Mouse (Mus musculus) limb, embryonic 11.5 days (tissue): ENCODE measurements at regions not wholly inside any gene's neighbourhood (a gene's known extent, or its start where the extent isn't known, plus 50 kb on each side); places are given as distances from the start of the nearest gene placed in this dataset.
"Not testable (repeated sequence)": the region's sequence is repeated elsewhere in the genome, so short reads cannot be mapped to it uniquely, and the experiment has no call there.

Source experiments
- ATAC-seq: fragments of 200-750 bp; cut with Nextera tagmentation; 2 replicates; pipeline ENCODE4 v1.8.0; 2017; ENCODE audit warnings: low read depth; ENCODE audit not compliant: insufficient number of reproducible peaks, low FRiP score, low TSS enrichment
- DNase-seq: peaks from one replicate; pipeline ENCODE4 v3.0.0-alpha.2; 2015; ENCODE audit warnings: low spot score
- H3K27ac ChIP-seq: fragments of 300-500 bp; sonication (generic); replicated peaks from 2 replicates; pipeline ENCODE4 v1.5.1; 2014; ENCODE audit warnings: low read depth, mild to moderate bottlenecking, low read length
- H3K27me3 ChIP-seq: fragments of 300-500 bp; sonication (generic); 2 replicates; pipeline ENCODE4 v1.6.1; 2014; ENCODE audit warnings: mild to moderate bottlenecking, low read length, mixed read lengths; ENCODE audit not compliant: control insufficient read depth, insufficient read depth
- H3K36me3 ChIP-seq: fragments of 300-500 bp; sonication (generic); 2 replicates; pipeline ENCODE4 v1.6.1; 2014; ENCODE audit warnings: mild to moderate bottlenecking, low read length, moderate library complexity, mixed read lengths; ENCODE audit not compliant: control insufficient read depth, insufficient read depth
- H3K4me1 ChIP-seq: fragments of 300-500 bp; sonication (generic); 2 replicates; pipeline ENCODE4 v1.6.1; 2014; ENCODE audit warnings: low read length, mixed read lengths; ENCODE audit not compliant: control insufficient read depth, insufficient read depth
- H3K4me2 ChIP-seq: fragments of 300-500 bp; sonication (generic); 2 replicates; pipeline ENCODE4 v1.6.1; 2014; ENCODE audit warnings: low read depth, mild to moderate bottlenecking, moderate library complexity; ENCODE audit not compliant: severe bottlenecking
- H3K4me3 ChIP-seq: fragments of 300-500 bp; sonication (generic); 2 replicates; pipeline ENCODE4 v1.5.1; 2014; ENCODE audit warnings: low read depth, low read length
- H3K9ac ChIP-seq: fragments of 300-500 bp; sonication (generic); 2 replicates; pipeline ENCODE4 v1.6.1; 2014; ENCODE audit warnings: mild to moderate bottlenecking, low read length
- H3K9me3 ChIP-seq: fragments of 300-500 bp; sonication (generic); 2 replicates; pipeline ENCODE4 v1.6.1; 2016; ENCODE audit warnings: low read length; ENCODE audit not compliant: control insufficient read depth
- WGBS: fragments of 180-500 bp; shearing (Covaris S2); extraction: QIAGEN DNeasy Blood & Tissue Kit; methylation state at CpG from one replicate; pipeline ENCODE4 v1.1.7; 2014; 5-methylcytosine and 5-hydroxymethylcytosine counted together

DNA sequence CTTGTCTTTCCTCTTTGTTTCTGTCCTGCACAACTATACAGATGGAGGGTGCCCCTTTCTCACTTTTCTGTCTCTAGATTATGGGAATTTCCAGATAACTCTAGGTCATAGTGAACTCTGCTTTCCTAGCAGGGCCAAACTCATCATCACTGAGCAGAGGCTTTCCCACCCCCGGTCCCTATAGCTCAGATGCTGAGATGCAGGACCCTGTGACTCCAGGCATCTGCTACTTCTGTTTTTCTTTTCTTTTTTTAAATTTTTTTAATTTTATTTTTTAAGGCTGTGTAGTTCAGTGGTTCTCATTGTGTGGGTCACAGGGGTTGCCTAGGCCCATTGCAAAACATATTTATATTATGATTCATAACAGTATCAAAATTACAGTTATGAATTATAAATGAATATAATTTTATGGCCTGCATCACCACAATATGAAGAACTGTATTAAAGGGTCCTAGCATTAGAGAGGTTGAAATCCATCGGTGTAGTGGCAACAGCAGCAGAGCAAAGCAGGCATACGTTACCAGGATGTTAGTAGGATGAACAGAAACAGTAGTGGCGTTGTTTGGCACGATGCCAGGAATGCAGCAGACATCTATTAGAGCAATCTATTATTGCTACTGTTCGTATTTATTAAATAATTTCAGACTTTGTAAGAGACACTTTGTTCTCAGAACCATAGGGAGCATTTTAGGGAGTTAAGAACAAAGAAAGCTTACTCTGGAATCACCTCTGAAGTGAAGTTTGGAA lies 343.8 kb downstream of the Edem1 start:
- Histone ChIP-seq H3K4me1 (no peaks in the 10 kb centered on the region), H3K36me3 (no peaks in the 10 kb centered on the region), H3K4me2 (no peak overlapping the region), H3K27me3 (no peaks in the 10 kb centered on the region), H3K9ac (no peak overlapping the region), H3K9me3 (no peaks in the 10 kb centered on the region), H3K4me3 (no peak overlapping the region), H3K27ac (no peak overlapping the region)
- ATAC-seq (no peak), DNase-seq (no peak)
- 82% methylated on average over 6 of the region's 6 CpGs for WGBS

DNA sequence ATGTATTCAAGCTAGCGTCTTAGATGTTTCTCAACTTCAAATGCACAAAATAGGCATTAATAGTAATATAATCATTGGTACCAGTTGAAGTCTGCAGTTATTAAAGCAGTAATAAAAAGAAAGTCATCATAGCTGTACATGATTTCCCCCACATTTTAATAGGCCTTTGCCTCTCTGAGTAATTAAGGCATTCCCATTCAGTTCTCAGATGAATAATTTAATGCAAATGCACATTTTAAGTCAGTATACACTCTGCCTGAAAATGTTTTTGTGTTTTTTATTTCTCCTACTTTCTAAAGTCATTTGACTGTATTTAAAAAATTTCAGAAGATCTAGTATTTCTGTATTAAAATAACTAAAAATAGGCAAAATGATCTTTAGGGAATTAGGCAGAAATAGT lies 344.6 kb downstream of the Edem1 start:
- H3K36me3 ChIP-seq: no peaks in the 10 kb centered on the region
- 90% methylated on average over 1 of the region's 1 CpGs for WGBS
- no peak overlapping the region for H3K27ac ChIP-seq
- DNase-seq: no peak
- no peak for ATAC-seq
- H3K9me3 ChIP-seq: no peaks in the 10 kb centered on the region
- H3K4me3 ChIP-seq: no peak overlapping the region
- H3K9ac ChIP-seq: no peak overlapping the region
- no peak overlapping the region for H3K4me2 ChIP-seq
- H3K4me1 ChIP-seq: no peaks in the 10 kb centered on the region
- no peaks in the 10 kb centered on the region for H3K27me3 ChIP-seq

DNA sequence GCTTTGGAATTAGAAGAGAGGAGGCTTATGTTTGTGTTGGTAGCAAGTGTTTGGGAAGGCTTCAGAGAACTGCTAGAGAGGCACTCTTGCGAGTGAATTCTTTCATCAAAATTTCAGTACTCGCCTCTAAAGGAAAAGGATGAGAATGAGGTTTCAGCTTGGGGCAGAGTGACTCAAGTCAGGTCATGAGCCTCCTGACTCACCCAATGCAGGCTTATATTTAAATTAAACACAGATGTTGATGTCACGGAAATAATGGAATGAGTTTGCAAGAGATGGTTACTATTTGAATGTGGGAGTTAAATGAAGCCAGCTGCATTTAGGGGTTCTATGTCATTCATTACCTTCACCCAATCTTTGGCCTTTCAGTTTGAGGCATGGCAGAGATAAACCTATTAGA lies 348.4 kb downstream of the Edem1 start:
- WGBS: 29% methylated on average over 3 of the region's 3 CpGs
- Histone ChIP-seq H3K9ac (no peak overlapping the region), H3K27me3 (no peaks in the 10 kb centered on the region), H3K9me3 (no peaks in the 10 kb centered on the region), H3K4me1 (no peaks in the 10 kb centered on the region), H3K4me3 (no peak overlapping the region), H3K27ac (no peak overlapping the region), H3K36me3 (no peaks in the 10 kb centered on the region), H3K4me2 (no peak overlapping the region)
- DNase-seq: no peak
- ATAC-seq: no peak

DNA sequence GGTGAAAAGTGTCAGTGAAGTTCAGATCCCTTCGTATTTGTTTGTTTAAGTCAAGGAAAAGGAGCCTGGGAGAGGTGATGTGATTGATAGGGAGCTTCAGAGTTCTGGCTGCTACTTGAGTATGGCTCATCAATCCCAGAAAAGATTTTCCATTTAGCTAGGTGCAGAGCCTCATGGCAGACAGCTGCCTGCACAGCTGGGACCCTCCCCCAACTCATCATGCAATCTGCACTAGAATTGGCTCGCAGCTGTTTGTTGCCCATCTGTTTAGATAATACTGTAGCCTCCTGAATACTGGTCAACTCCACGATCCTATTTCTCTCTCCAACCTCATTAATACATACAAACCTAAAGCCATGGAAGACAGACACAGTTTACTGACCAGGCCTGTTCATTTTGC lies 354.4 kb downstream of the Edem1 start:
- H3K4me3 ChIP-seq: no peak overlapping the region
- no peak overlapping the region for H3K4me2 ChIP-seq
- H3K36me3 ChIP-seq: no peaks in the 10 kb centered on the region
- no peak overlapping the region for H3K27ac ChIP-seq
- ATAC-seq (no peak), DNase-seq (no peak)
- H3K9me3 ChIP-seq: no peaks in the 10 kb centered on the region
- no peaks in the 10 kb centered on the region for H3K27me3 ChIP-seq
- 47% methylated on average over 3 of the region's 3 CpGs for WGBS
- no peak overlapping the region for H3K9ac ChIP-seq
- no peaks in the 10 kb centered on the region for H3K4me1 ChIP-seq

DNA sequence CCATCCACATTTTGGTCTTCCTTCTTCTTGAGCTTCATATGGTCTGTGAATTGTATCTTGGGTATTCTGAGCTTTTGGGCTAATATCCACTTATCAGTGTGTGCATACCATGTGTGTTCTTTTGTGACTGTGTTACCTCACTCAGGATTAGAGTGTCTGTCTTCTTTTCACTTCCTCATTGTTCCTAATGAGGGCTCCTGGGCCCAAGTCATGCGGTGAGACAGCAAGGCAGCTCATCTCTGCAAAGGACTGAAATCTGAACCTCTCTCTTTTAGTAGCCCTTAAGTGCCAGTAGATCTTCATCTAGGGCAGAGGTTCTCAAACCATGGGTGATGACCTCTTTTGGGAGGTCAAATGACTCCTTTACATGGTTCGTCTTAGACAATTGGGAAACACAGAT lies 364.6 kb downstream of the Edem1 start:
- not testable (repeated sequence) for H3K4me1 ChIP-seq, H3K27ac ChIP-seq, ATAC-seq, H3K4me3 ChIP-seq, H3K9ac ChIP-seq, H3K4me2 ChIP-seq, DNase-seq, H3K27me3 ChIP-seq, H3K36me3 ChIP-seq, H3K9me3 ChIP-seq
- WGBS: 83% methylated on average over 2 of the region's 2 CpGs

DNA sequence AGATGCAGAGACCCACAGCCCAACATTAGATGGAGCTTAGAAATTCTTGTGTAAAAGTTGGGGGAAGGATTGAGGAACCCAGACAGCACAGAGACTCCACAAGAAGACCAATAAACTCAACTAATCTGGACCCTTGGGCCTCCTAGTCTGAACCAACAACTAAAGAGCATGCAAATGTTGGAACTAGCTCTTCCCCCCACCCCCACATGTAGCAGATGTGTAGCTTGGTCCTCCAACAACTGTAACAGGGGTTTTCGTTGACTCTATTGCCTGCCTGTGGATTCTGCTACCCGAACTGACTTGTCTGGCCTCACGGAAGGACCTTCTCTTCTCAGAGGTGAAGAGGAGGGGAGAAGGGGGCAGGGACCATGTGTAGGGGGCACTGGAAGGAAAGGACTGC lies 365.2 kb downstream of the Edem1 start:
- Histone ChIP-seq H3K9me3 (no peaks in the 10 kb centered on the region), H3K36me3 (no peaks in the 10 kb centered on the region), H3K4me1 (no peaks in the 10 kb centered on the region), H3K27ac (no peak overlapping the region), H3K27me3 (no peaks in the 10 kb centered on the region), H3K9ac (no peak overlapping the region), H3K4me2 (no peak overlapping the region), H3K4me3 (no peak overlapping the region)
- DNase-seq (no peak), ATAC-seq (no peak)
- 87% methylated on average over 3 of the region's 3 CpGs for WGBS

DNA sequence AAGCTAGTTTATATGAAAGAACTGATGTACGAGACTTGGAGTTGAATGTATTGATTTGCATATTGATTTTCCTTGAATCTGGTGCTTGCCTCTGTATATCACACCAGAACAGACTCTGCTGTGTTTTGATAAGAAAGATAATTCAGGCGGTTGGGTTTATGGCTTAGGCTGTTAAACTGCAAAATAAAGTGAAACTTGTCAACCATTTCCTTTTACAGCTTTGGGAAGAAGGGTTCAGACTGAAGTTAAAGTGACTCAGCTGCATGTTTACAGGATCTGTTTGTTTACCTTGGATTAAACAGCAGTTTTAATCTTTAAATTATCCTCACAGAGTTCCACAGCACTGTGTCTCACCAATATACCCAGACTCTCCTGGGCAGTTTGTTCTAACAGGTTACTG lies 381.3 kb downstream of the Edem1 start:
- WGBS: 62% methylated on average over 2 of the region's 2 CpGs
- H3K9me3 ChIP-seq: no peaks in the 10 kb centered on the region
- H3K27me3 ChIP-seq: no peaks in the 10 kb centered on the region
- DNase-seq: no peak
- ATAC-seq: no peak
- no peak overlapping the region for H3K27ac ChIP-seq
- H3K4me1 ChIP-seq: no peaks in the 10 kb centered on the region
- no peak overlapping the region for H3K4me3 ChIP-seq
- no peak overlapping the region for H3K4me2 ChIP-seq
- no peaks in the 10 kb centered on the region for H3K36me3 ChIP-seq
- H3K9ac ChIP-seq: no peak overlapping the region

DNA sequence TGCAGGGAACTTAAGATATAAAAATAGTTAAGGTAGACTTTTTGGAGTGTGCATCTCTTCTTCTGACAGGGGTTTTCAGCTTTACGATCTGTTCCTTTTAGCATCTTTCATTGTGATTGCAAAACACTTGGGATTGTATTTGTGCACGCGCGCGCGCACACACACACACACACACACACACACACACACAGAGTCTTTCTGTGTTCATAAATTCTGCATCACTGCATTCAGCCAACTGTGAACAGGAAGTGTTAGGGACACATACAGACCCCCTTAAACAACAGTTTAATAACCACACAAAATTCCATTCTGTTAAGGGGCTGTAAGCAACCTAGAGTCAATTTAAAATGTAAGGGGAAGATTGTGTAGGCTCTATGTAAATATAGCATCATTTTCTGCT lies 401.9 kb downstream of the Edem1 start:
- no peak overlapping the region for H3K9ac ChIP-seq
- H3K36me3 ChIP-seq: no peaks in the 10 kb centered on the region
- ATAC-seq (no peak), DNase-seq (no peak)
- WGBS: 99% methylated on average over 6 of the region's 6 CpGs
- H3K4me1 ChIP-seq: no peaks in the 10 kb centered on the region
- no peak overlapping the region for H3K27ac ChIP-seq
- no peaks in the 10 kb centered on the region for H3K9me3 ChIP-seq
- H3K4me3 ChIP-seq: no peak overlapping the region
- no peak overlapping the region for H3K4me2 ChIP-seq
- no peaks in the 10 kb centered on the region for H3K27me3 ChIP-seq

DNA sequence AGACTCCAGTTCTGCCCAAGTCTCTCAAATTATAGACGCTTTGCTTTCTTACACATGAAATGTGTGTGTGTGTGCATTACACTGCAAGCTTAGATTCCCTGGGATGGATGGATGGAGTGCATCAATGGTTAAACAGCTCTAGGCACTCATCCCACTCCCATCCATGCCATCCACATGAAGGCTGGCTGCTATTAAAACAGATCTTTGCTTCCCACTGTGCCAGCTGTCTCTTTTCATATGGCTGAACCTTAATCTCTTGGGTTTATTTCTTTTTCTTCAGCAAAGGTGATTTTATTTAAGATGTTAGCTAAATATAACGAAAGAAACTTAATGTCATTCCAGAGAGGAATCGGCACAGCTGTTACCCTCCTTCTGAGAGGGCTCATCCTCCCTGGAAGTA lies 405.0 kb downstream of the Edem1 start:
- Histone ChIP-seq H3K4me3 (no peak overlapping the region), H3K9me3 (no peaks in the 10 kb centered on the region), H3K36me3 (no peaks in the 10 kb centered on the region), H3K4me2 (no peak overlapping the region), H3K4me1 (no peaks in the 10 kb centered on the region), H3K27ac (no peak overlapping the region), H3K27me3 (no peaks in the 10 kb centered on the region), H3K9ac (no peak overlapping the region)
- 82% methylated on average over 3 of the region's 3 CpGs for WGBS
- ATAC-seq: no peak
- DNase-seq: no peak
